Mouse (Mus musculus) right cerebral cortex, postnatal 25 days (tissue): ENCODE results near the gene Vps35l.

Experiments used
- DNase-seq: peaks from one replicate; pipeline ENCODE4 v3.0.0; 2022

Gene Vps35l

DNA sequence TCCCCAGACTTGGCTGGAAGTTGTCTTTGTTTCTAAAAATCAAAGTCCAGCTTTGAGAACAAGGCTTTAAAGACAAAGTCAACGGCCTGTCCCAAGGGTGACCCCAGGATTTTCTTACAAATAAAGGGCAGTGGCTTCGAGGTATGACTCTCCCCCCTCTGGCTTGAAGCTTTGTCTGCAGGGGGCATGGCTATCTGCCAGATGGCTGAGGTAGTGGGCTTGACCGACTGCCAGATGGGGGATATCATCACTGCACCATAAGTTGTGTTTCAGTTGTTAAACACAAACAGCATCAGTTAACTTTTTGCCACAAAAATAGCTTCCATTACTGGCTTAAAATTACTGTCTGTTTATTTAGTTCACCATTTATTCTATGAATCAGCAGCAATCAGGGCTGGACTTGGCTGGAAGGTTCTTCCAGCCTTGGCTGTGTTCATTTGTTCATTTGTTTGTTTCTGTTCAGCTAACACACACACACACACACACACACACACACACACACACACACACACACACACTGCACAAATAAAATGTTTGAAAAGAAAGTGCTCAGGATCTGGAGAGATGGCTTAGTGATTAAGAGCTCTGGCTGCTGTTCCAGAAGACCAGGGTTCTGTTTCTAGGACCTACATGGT is 149.1 kb downstream of the Vps35l start:
- DNase-seq: no peak
